Mouse (Mus musculus): ENCODE data around the gene Cyfip2. TPM values are rescaled to one million over a fixed set of nuclear protein-coding genes. Genes with fewer than 3 reads are reported as not detected.

Gene Cyfip2
- total RNA-seq, 2 experiments from 2014 or later: 378 to 408 TPM

DNA sequence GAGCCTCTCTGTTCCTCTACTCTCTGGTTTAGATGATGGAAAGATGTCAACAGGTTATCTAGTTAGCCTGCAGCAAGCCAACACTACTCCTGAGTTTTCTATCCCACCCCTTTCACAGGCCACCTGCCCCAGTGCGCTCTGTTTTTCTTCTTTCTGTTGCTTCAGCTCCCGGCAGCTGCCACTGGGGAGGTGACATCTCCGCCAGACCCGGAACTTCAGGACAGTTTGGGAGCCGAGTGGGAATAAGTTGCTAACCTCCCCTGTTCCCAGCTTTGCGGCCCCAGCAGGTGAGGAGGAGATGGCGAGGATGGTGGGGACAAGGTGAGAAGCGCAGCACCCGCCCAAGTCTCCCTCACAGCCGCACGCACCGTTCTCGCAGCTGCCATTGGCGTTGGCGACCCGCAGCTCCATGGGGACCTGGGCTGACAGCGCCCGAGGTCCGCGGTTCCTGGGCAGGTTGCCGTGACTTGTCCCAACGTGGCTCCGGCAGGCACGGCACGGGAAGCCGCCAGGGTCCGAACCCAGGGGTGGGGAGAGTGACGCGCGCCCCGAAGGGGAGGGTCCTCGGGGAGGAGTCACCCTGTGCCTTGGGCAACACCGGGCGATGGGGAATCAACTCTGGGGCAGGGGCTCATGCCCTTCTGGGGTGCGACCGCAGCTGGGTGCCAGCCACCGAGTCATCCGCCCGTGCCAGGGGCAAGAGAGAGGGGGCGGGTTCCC is 146.6 kb downstream of the Cyfip2 start, which contains the start of gene Nipal4:
Gene Nipal4, minus strand, starts transcription at position 643 of the 720 bp plus-strand sequence.
- intact Hi-C loops (cut with DNase I): no loop called here
- no peak for DNase-seq (ENCODE audit: low spot score in 2 of 2)

DNA sequence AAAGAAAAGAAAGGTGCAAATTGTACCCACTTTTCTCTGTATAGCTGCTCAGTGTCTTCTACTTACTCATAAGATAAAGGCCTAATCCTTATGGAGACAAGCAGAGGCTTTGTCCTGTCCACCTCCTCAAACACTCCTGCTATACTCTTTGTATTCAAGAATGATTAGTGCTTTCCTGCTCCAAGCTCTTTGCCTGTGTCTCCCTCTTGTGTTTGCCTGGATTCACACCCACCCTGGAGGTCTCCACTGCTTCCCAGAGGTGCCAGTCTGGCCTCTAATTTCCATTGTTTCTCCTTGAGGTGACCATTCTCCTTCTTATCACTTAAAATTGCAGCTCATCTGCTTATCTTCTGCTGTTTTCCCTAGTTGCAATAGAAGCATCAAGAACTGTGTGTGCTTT is 155.2 kb downstream of the Cyfip2 start:
- intact Hi-C loops (cut with DNase I): no loop called here
- no peak for DNase-seq (ENCODE audit: low spot score in 2 of 2)

DNA sequence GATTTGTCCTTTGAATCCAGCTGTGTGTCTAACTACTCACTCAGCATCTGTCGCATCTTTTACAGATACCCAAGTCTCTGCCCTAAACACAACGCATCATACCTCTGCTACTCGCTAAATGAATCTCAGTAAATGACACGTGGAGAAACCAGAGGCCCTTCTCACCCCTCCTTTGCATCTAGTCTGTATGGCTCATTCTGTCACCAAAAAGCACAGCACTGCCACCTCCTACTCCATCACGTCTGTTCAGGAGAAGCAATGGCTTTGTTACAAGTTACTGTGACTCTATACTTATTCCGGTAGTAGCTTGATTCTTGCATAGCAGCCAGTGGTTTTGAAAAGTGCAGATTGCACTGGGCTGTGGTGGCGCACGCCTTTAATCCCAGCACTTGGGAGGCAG is 155.7 kb downstream of the Cyfip2 start:
- intact Hi-C loops (cut with DNase I): no loop called here
- DNase-seq (ENCODE audit: low spot score in 2 of 2): peak in 1 of 2 experiments; percentile 66

DNA sequence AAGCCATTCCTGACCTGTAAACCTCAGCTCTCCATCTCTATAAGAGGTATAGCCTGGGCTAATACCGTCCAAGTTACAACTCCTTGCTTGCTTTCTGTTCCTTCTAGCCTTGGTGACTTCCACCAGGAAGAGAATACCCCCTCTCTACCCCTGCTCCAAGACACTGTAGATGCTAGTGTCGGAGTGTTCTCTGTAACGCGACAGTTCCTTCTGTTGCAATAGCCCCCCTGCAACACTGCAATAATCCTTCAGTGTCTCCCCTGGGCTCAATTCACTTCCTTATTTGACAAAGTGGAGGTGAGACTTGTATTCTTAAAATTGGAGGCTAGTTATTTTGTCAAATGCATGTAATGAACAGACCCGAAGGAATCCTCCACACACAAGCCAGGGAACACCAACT is 166.0 kb downstream of the Cyfip2 start:
- intact Hi-C loops (cut with DNase I): no loop called here
- DNase-seq (ENCODE audit: low spot score in 2 of 2): no peak

DNA sequence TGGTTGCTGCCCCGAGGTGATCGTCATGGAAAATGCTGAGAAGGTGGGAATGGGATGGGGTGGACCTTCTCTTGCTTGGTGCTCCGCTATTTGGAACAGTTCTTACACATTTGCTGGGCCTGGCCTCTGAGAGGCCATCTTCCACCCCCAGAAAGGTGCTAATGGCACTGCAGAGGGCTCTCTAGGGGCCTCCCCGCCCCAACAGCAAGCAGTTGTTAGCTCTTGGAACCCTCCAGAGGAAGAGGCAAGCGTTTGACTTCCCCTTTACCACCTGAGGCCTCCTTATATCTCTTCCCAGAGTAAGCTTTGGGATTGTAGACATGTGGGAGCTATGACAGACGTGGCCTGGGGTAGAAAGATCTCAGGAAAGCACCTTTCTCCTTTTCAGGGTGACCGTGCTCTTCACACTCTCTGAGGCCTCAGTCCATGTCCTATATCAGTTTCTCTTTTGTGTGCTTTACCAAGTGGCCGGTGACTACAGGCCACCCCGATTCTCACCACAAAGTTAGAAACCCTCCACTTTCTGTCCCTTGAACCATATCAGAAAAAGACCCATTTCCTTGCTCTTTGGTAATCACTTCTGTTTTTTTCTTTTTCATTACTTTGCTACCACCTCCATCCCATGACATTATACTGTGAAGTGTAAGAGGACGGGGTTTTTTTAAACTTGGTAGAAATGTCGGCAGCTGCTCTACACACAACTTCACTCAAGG is 167.3 kb downstream of the Cyfip2 start:
- DNase-seq (ENCODE audit: low spot score in 2 of 2): no peak

More for the DNA sequence above, 167.3 kb downstream of the Cyfip2 start:
- intact Hi-C loops (cut with DNase I): no loop called here

Small RNAs within 50 kb of the gene (microRNA-seq; reads per million reads assigned to microRNA genes)
- 0 to 0.26 reads per million in 2 experiments for gene Mir7239

Other genes starting within 250 kb of the Cyfip2 start
- 1 to 10 TPM; 1.6 to 2.6 TPM for gene Nipal4, start 146.4 kb downstream of the Cyfip2 start, total RNA-seq (2021)
- 1 to 10 TPM; 6.7 to 7.3 TPM for gene Fndc9, start 77.3 kb downstream of the Cyfip2 start, total RNA-seq (2021)
- under 1 TPM; 0.11 to 0.44 TPM for gene Itk, start 76.7 kb upstream of the Cyfip2 start, total RNA-seq (2021)
- not detected for gene Fam71b, start 83.7 kb upstream of the Cyfip2 start, total RNA-seq (2021)
- 10 to 100 TPM; 30.2 to 36.5 TPM for gene Med7, start 124.1 kb upstream of the Cyfip2 start, total RNA-seq (2021)
- gene Havcr2, start 142.1 kb upstream of the Cyfip2 start, total RNA-seq (2021): 1 to 10 TPM; 1.1 to 1.7 TPM
- not detected for gene Gm12169, start 211.4 kb upstream of the Cyfip2 start, total RNA-seq (2021)